Mouse (Mus musculus) ES-Bruce4 (cell line): Measurements from ENCODE around the gene Olfr532.

Source experiments
- EP300 ChIP-seq: IDR thresholded peaks from 2 replicates; pipeline ENCODE4 v1.6.1; 2011; ENCODE audit warnings: low read depth, low read length; ENCODE audit not compliant: insufficient read depth
- POLR2A ChIP-seq: IDR thresholded peaks from one replicate; pipeline ENCODE4 v1.8.1; 2011; ENCODE audit warnings: low read length; ENCODE audit not compliant: insufficient read depth

GRCm38 (mm10) chr7:140421539-140421938 lies at the start of gene Olfr532:
- TF ChIP-seq POLR2A (no peak), EP300 (no peak)
